Mouse (Mus musculus) limb, embryonic 13.5 days (tissue): ENCODE results near the gene Msx1. TPM values are rescaled to one million over a fixed set of nuclear protein-coding genes. Genes with fewer than 3 reads are reported as not detected.

ENCODE experiments used
- ATAC-seq: fragments of 200-750 bp; cut with Nextera tagmentation; 2 replicates; pipeline ENCODE4 v1.8.0; 2017; ENCODE audit warnings: low read depth, moderate number of reproducible peaks, moderate TSS enrichment; ENCODE audit not compliant: low FRiP score
- H3K27ac ChIP-seq: fragments of 300-500 bp; sonication (generic); 2 replicates; pipeline ENCODE4 v1.5.1; 2015; ENCODE audit warnings: inconsistent platforms, mild to moderate bottlenecking, moderate library complexity
- H3K27me3 ChIP-seq: fragments of 300-500 bp; sonication (generic); 2 replicates; pipeline ENCODE4 v1.6.1; 2015; ENCODE audit warnings: mild to moderate bottlenecking, inconsistent platforms
- H3K36me3 ChIP-seq: fragments of 300-500 bp; sonication (generic); 2 replicates; pipeline ENCODE4 v1.6.1; 2015; ENCODE audit warnings: inconsistent platforms, mild to moderate bottlenecking, moderate library complexity
- H3K4me1 ChIP-seq: fragments of 300-500 bp; sonication (generic); 2 replicates; pipeline ENCODE4 v1.6.1; 2015; ENCODE audit warnings: inconsistent platforms
- H3K4me2 ChIP-seq: fragments of 300-500 bp; sonication (generic); replicated peaks from 2 replicates; pipeline ENCODE4 v1.6.1; 2015; ENCODE audit warnings: inconsistent platforms, mild to moderate bottlenecking, moderate library complexity
- H3K4me3 ChIP-seq: fragments of 300-500 bp; sonication (generic); 2 replicates; pipeline ENCODE4 v1.5.1; 2015; ENCODE audit warnings: moderate library complexity, mild to moderate bottlenecking, inconsistent platforms
- H3K9ac ChIP-seq: fragments of 300-500 bp; sonication (generic); 2 replicates; pipeline ENCODE4 v1.6.1; 2015; ENCODE audit warnings: mild to moderate bottlenecking, inconsistent platforms
- H3K9me3 ChIP-seq: fragments of 300-500 bp; sonication (generic); 2 replicates; pipeline ENCODE4 v1.6.1; 2016; ENCODE audit warnings: inconsistent platforms
- WGBS: fragments of 180-500 bp; shearing (Covaris S2); methylation state at CpG from one replicate; pipeline ENCODE4 v1.1.7; 2015; 5-methylcytosine and 5-hydroxymethylcytosine counted together
- polyA plus RNA-seq: library from polyadenylated mRNA; unstranded; fragments of >200 nt; fragmentation: Nextera tagmentation; extraction: Ambion mirVana; gene quantifications from 2 replicates; pipeline ENCODE4 v1.2.1, GENCODE M21; 2015

Gene Msx1
- polyA plus RNA-seq, 1 experiment from 2014 or later = 338 TPM

DNA sequence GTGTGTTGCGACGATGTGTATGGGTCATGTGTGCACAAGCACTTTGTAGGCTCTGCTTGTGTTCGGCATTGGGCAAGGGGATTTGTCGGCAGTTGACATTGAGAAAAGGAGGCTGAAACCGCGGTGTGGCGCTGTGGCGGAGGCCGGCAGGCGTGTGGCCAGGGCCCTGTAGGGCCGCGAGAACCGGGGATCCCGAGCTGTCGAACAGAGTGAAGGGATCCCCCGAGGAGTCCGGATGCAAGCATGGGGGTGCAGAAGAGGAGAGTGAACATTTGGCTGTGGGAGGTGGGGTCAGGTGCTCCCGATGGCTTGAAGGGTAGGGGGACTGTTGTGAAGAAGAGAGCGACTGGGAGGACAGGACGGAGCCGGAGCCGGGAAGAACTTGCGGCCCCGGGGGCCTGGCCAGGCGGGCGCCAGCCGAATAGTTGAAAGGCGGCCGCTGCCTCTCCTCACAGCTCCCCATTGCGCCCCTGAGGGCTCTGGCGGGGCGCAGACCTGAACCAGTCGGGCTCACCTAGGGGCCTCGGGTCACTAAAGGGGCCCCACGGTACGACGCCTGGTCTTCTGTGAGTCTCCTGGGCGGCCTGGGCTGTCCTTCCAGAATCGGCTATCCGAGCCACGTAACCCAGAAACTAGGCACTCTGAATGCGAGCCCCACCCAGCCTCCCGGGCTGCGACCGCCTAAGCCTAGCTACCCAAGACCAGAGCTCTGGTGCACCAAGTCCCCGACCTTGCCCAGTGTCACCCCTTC is 7.3 kb downstream of the Msx1 start:
- H3K27ac ChIP-seq = peak overlapping the region; percentile 75
- H3K4me2 ChIP-seq = peak overlapping the region; percentile 62
- 1% methylated on average over 44 of the region's 46 CpGs for WGBS
- peaks cover 3% of the 10 kb centered on the region; the same call in 1 of the 2 replicates for H3K36me3 ChIP-seq
- peaks cover 44% of the 10 kb centered on the region for H3K4me1 ChIP-seq
- no peaks in the 10 kb centered on the region for H3K9me3 ChIP-seq
- peak; percentile 49 for ATAC-seq
- H3K4me3 ChIP-seq = peak overlapping the region; percentile 32
- peak overlapping the region; percentile 61 for H3K9ac ChIP-seq
- peaks cover 82% of the 10 kb centered on the region for H3K27me3 ChIP-seq

DNA sequence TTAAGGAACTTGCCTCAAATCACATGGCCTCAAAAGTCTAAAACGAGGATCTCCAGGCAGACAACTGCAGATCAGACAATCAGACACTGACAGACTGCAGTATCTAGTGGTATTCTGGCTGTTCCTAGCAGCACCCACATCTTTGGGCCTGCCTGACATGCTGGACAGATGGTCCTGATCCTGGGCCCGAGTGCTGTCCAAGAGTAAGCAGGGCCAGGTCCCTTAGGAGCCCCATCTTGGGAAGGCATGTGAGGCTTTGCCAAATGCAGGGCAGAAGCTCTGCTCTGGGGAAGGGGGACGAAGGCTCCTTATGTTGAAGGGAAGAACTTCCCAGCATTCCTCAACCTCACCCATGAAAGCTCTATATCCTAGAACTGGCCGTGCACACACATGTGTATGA is 8.5 kb downstream of the Msx1 start:
- no peak overlapping the region for H3K4me2 ChIP-seq
- no peak overlapping the region for H3K4me3 ChIP-seq
- no peak overlapping the region for H3K9ac ChIP-seq
- H3K36me3 ChIP-seq = no peaks in the 10 kb centered on the region
- no peaks in the 10 kb centered on the region for H3K9me3 ChIP-seq
- H3K4me1 ChIP-seq = peaks cover 34% of the 10 kb centered on the region
- H3K27ac ChIP-seq = no peak overlapping the region
- H3K27me3 ChIP-seq = peaks cover 75% of the 10 kb centered on the region
- ATAC-seq = no peak
- 79% methylated on average over 4 of the region's 4 CpGs for WGBS

DNA sequence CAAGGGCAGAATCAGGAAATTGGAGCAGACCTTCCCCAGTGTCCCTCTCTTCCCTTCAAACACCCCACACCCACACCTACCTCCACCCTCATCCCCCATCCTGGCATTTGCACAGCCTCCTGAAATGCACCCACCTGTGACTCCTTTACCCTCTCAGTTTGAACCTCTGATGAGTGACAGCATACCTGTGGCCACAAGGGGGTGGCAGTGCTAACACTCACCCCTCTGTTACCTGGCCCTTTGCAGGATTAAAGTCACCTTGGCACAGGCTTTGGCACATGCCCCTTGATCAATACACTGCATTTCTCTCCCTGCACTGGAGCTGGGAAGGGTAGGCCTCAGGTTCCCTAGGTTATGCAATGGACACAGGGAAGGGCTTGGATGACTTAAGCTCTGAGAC is 10.2 kb downstream of the Msx1 start:
- Histone ChIP-seq H3K27ac (no peak overlapping the region), H3K4me3 (no peak overlapping the region), H3K9ac (no peak overlapping the region), H3K4me1 (peaks cover 26% of the 10 kb centered on the region), H3K27me3 (peaks cover 66% of the 10 kb centered on the region), H3K4me2 (no peak overlapping the region), H3K36me3 (no peaks in the 10 kb centered on the region), H3K9me3 (no peaks in the 10 kb centered on the region)
- no peak for ATAC-seq

DNA sequence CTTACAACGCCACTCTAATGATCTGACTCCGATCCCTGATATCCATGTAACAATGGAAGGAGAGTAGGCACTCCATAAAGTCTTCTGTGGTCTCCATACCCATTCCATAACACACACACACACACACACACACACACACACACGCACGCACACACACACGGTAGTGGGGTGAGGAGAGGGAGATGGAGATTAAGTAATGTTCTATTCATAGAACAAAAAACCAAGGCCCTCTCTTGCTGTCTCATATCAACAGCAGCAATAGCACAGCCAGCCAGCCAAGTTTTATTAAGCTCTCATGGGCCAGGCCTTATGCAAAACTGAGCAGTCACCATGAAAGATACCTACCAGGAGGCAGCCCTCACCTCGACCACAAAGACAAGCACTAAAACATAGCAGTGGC is 19.1 kb downstream of the Msx1 start:
- Histone ChIP-seq H3K9me3 (no peaks in the 10 kb centered on the region), H3K27me3 (peaks cover 12% of the 10 kb centered on the region; the same call in 1 of the 2 replicates), H3K9ac (no peak overlapping the region), H3K4me1 (no peaks in the 10 kb centered on the region), H3K36me3 (no peaks in the 10 kb centered on the region), H3K4me3 (no peak overlapping the region), H3K27ac (no peak overlapping the region), H3K4me2 (no peak overlapping the region)
- 89% methylated on average over 6 of the region's 6 CpGs for WGBS
- no peak for ATAC-seq

DNA sequence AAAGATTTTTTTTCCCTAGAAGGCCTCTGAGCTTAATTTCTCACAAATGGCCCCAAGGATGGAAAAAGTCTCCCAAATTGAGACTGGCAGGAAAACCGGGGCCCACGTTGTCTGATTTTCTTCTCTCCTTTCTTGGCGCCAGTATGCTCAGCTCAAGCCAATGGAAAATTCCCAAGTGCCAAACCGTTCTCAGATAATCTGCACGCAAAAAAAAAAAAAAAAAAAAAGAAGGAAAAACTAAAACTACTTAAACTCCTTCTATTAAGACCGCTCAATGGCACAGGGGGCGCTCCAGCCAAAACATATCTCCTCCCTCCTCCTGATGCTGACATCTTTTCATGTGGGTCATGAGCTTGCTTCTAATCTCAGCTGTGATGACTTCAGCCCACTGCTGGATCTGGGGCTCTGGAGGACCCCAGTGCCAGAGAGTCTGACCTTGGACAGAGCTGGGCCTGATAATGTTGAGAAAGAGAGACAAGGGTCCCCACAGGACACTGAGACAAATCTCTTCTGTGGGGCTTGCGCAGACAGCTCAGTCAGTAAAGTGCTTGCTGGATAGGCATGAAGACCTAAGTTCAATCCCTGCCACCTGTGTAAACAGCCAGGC is 19.8 kb downstream of the Msx1 start:
- Histone ChIP-seq H3K4me3 (no peak overlapping the region), H3K27ac (no peak overlapping the region), H3K4me2 (no peak overlapping the region), H3K27me3 (peaks cover 12% of the 10 kb centered on the region; the same call in 1 of the 2 replicates), H3K9me3 (no peaks in the 10 kb centered on the region), H3K36me3 (no peaks in the 10 kb centered on the region), H3K9ac (no peak overlapping the region), H3K4me1 (no peaks in the 10 kb centered on the region)
- 71% methylated on average over 8 of the region's 8 CpGs for WGBS
- ATAC-seq = no peak

DNA sequence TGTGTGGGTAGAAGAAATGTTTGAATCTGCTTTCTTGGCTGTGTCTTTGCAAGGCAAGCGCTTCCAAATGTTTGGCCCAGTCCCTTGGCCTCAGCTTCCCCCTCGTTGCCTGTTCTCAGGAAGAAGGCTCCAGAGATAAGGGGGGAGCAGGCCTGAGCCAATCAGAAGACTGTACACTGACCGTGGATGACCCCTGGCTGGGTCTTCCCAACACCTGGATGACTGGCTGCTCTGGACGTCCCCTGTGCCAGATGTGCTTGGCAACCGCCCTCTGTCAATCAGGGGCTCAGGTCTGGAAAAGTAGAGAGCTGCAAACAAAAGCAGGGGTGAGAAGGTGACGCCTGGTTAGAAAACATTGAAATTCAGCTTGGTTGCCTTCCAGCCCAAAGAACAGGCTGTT is 27.1 kb downstream of the Msx1 start:
- no peak overlapping the region for H3K4me3 ChIP-seq
- 66% methylated on average over 6 of the region's 6 CpGs for WGBS
- no peak for ATAC-seq

DNA sequence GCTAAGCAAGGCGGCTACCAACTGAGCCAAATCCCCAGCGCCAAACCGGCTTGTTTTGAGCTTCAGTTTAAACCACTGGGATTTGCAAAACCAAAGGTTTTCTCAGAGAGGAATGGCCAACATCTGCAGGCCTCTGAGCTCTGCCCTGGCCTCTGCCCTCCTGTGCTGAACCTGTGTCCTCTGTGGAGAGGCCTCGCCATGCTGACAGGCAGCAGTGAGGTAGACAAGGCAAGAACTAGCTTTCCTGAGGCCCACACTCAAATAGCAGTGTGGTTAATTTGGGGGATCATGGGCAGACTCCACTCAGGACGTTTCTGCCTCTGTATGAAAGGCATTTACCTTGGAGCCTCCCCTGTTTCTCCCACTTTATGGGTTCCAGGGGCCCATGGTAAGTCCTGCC is 27.6 kb downstream of the Msx1 start:
- Histone ChIP-seq H3K9ac (no peak overlapping the region), H3K27me3 (peaks cover 10% of the 10 kb centered on the region; the same call in 1 of the 2 replicates), H3K27ac (no peak overlapping the region), H3K4me1 (no peaks in the 10 kb centered on the region), H3K36me3 (no peaks in the 10 kb centered on the region), H3K4me3 (no peak overlapping the region), H3K9me3 (no peaks in the 10 kb centered on the region), H3K4me2 (no peak overlapping the region)
- ATAC-seq = no peak
- WGBS = 70% methylated on average over 5 of the region's 5 CpGs

More for the DNA sequence above, 27.1 kb downstream of the Msx1 start:
- H3K9me3 ChIP-seq = no peaks in the 10 kb centered on the region
- no peak overlapping the region for H3K9ac ChIP-seq
- H3K4me2 ChIP-seq = no peak overlapping the region
- H3K4me1 ChIP-seq = no peaks in the 10 kb centered on the region
- H3K36me3 ChIP-seq = no peaks in the 10 kb centered on the region
- peaks cover 10% of the 10 kb centered on the region; the same call in 1 of the 2 replicates for H3K27me3 ChIP-seq
- no peak overlapping the region for H3K27ac ChIP-seq

DNA sequence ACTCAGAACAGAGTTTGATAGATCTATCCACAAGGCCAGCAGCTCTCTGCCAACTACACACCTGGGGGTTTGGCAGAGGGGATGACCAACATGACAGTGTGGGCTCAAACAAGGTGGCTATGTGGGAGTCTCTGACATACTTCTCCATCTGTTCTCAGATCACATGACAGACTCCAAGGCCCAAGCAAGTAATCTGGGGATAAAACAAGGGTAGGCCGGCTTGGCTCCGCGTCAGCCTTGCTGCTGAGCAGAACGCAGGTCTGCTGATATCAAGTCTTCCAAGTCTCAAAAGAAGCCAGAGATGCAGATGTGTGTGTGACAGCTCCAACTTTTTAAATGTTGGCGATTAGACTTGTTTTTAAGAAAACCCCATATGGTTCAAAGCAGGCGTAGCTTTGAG is 28.7 kb downstream of the Msx1 start:
- H3K9me3 ChIP-seq = no peaks in the 10 kb centered on the region
- peaks cover 7% of the 10 kb centered on the region; the same call in 1 of the 2 replicates for H3K27me3 ChIP-seq
- H3K4me3 ChIP-seq = no peak overlapping the region
- H3K9ac ChIP-seq = no peak overlapping the region
- no peaks in the 10 kb centered on the region for H3K36me3 ChIP-seq
- 0 out of 2 replicates have a peak, but pooled peaks cover under 1% of the 10 kb centered on the region for H3K4me1 ChIP-seq
- ATAC-seq = no peak
- no peak overlapping the region for H3K27ac ChIP-seq
- 92% methylated on average over 6 of the region's 6 CpGs for WGBS
- no peak overlapping the region for H3K4me2 ChIP-seq

DNA sequence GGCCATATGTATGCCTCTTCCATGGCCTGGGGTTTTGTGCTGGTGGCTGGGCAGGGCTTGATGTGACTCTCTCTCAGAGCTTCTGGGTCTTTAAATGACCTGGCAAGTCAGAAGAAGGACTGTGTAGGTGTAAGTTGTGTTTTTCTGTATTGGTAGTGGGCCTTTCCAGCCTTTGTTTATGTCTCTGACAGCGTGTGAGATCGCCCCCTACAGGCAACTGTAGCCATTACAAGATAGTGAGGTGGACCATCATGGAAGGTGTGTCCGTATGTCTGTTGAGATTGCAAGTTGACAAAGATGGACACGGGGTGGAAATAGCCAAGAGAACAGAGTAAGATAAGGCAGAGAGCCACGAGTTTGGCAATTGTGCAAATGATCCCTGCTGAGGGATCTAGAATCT is 32.2 kb downstream of the Msx1 start:
- WGBS = 54% methylated on average over 5 of the region's 5 CpGs
- H3K27ac ChIP-seq = no peak overlapping the region
- H3K4me3 ChIP-seq = no peak overlapping the region
- no peak for ATAC-seq
- H3K9me3 ChIP-seq = no peaks in the 10 kb centered on the region
- H3K27me3 ChIP-seq = peaks cover 3% of the 10 kb centered on the region; the same call in 1 of the 2 replicates
- H3K4me1 ChIP-seq = 0 out of 2 replicates have a peak, but pooled peaks cover 4% of the 10 kb centered on the region
- no peaks in the 10 kb centered on the region for H3K36me3 ChIP-seq
- H3K9ac ChIP-seq = no peak overlapping the region
- H3K4me2 ChIP-seq = no peak overlapping the region

DNA sequence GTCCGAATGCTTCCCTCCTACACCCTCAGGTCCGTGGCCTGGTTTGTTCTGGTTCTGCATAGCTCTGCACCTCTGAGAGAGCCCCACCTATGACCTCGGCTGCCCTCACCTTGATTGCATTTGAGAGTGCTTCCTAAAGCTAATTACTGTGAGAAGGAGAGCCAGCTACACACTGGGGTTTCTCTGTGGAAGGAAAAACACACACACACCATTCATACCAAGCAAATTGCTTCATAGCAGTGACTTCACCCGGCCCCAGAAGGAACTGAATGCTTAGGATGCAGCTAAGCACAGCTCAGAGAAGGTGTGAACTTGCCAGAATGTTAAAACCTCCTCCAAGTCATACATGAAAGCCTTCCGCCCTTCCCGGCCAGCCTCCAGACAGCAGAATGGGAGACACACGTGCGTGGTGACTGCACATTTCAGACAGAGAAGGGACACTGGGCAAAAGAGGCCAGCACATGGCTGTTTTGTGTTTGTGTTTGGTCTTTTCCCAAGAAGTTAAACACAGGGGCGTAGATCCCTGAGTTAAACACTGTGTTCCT is 39.5 kb downstream of the Msx1 start:
- peak; percentile 71; the same call in 1 of the 2 replicates for ATAC-seq
- H3K27ac ChIP-seq = no peak overlapping the region

DNA sequence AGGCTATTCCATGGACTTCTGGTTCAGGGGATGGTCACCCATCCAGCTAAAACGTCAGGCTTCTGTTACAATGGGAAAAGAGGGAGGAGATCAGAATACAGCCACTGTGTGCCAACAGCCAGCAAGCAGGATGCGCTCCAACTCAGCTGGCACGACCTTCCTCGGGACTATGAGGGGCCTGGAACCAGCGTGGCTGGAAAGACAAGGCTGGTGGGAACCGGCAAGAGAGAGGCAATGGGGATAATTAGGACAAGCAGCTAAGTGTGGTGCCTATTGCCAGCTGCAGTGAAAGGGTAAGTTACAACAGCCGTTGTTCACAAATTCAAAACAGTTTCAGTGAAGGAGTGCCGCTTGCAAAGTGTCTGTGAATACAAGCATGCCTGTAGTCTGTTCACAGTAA is 41.1 kb downstream of the Msx1 start:
- Histone ChIP-seq H3K27me3 (peaks cover 9% of the 10 kb centered on the region; the same call in 1 of the 2 replicates), H3K4me3 (no peak overlapping the region), H3K4me1 (peaks cover 13% of the 10 kb centered on the region), H3K27ac (no peak overlapping the region), H3K4me2 (no peak overlapping the region), H3K9ac (no peak overlapping the region), H3K9me3 (no peaks in the 10 kb centered on the region), H3K36me3 (no peaks in the 10 kb centered on the region)
- no peak for ATAC-seq
- 28% methylated on average over 8 of the region's 8 CpGs for WGBS

More for the DNA sequence above, 39.5 kb downstream of the Msx1 start:
- Histone ChIP-seq H3K27me3 (peaks cover 7% of the 10 kb centered on the region; the same call in 1 of the 2 replicates), H3K36me3 (no peaks in the 10 kb centered on the region), H3K4me2 (no peak overlapping the region), H3K9ac (no peak overlapping the region), H3K4me1 (peaks cover 13% of the 10 kb centered on the region), H3K4me3 (no peak overlapping the region), H3K9me3 (no peaks in the 10 kb centered on the region)
- 59% methylated on average over 9 of the region's 9 CpGs for WGBS

DNA sequence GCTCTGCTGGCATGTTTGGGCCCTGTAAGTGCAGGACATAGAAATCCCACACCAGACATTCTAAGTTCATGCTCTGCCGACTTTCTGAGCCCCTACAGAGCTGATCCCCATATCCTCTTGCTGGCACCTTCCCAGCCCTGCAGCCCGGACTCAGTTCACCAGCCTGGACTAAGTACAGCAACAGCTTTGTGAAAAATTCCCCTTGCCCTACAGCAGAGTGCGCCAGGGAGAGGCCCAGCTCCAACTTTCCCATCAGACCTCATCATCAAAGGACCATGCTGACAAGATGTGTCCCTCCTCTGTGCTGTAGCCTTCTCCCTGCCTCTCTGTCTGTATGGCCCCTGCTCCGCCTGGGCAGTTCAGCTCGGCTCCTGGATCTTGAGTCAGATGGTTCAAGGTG is 48.7 kb downstream of the Msx1 start:
- 35% methylated on average over 5 of the region's 5 CpGs for WGBS
- ATAC-seq = no peak
- Histone ChIP-seq H3K4me2 (no peak overlapping the region), H3K4me3 (no peak overlapping the region), H3K27ac (no peak overlapping the region), H3K4me1 (peaks cover 5% of the 10 kb centered on the region; the same call in 1 of the 2 replicates), H3K27me3 (peaks cover 11% of the 10 kb centered on the region; the same call in 1 of the 2 replicates), H3K9me3 (no peaks in the 10 kb centered on the region), H3K36me3 (no peaks in the 10 kb centered on the region), H3K9ac (no peak overlapping the region)
